26 mouse cellular contexts compared by ENCODE assay signal in genomic region chr12:78232560-78232959, GRCm38 (mm10). TPM values are rescaled to one million over a fixed set of nuclear protein-coding genes. Genes with fewer than 3 reads are reported as not detected.
DNase-seq lines count a peak whose midpoint lies in the region; ATAC-seq and TF ChIP-seq lines count a peak whose summit lies in the region.
"Had no signal": no experiment of that assay in that cellular context is flagged by ENCODE, and none has a peak within 500 bp of the region (broad histone marks: within the 10 kb centered on the region; RNA-seq: fewer than 3 reads in every experiment).

No protein-coding gene starts in this region.

- in situ Hi-C loops in CH12.LX (cut with MboI; ENCODE audit: low pct_ligation_motif_present, low pct_unique_long_range_greater_than_20kb, low sequenced_read_pairs): no loop called here

- TF ChIP-seq RAD21 in CH12.LX (IDR thresholded peaks at IDR 0.05; ENCODE audit: low read depth, low read length) (no peak), MEL (IDR thresholded peaks at IDR 0.05; ENCODE audit: low read depth, low read length) (no peak)

- ATAC-seq in cerebellum, adult (ENCODE audit: insufficient number of reproducible peaks, low FRiP score, low TSS enrichment): no peak
- ATAC-seq: activated CD4-positive, CD25-positive, alpha-beta regulatory T cell, adult 4 months; CD4-positive, CD25-positive, alpha-beta regulatory T cell, adult 4 months; Patski had no signal

- H3K27ac ChIP-seq in CH12.LX (ENCODE audit: insufficient read depth, low read depth) (no peak overlapping the region), MEL (ENCODE audit: control insufficient read depth, low read depth, low read length) (no peak overlapping the region)

- H3K36me3 ChIP-seq in CH12.LX (replicated peaks in 1 of 2; ENCODE audit: control insufficient read depth in 1 of 2, insufficient read depth in 1 of 2, low read length in 1 of 2) (no peaks in the 10 kb centered on the region), MEL (ENCODE audit: control insufficient read depth in 1 of 2, insufficient read depth in 2 of 2, low read length in 2 of 2) (peaks cover 2 to 15% of the 10 kb centered on the region in 2 experiments; a peak in 3 of 4 replicates)

- no peak for TF ChIP-seq EP300 in CH12.LX (IDR thresholded peaks at IDR 0.05; ENCODE audit: low read length)
- TF ChIP-seq EP300 in MEL (IDR thresholded peaks at IDR 0.05; ENCODE audit: low read depth in 1 of 2, low read length in 2 of 2): no peak

- no peak for TF ChIP-seq POLR2A in CH12.LX (IDR thresholded peaks at IDR 0.05; ENCODE audit: low read depth, low read length)
- no peak for TF ChIP-seq POLR2A in MEL (IDR thresholded peaks at IDR 0.05; ENCODE audit: control insufficient read depth in 1 of 2, insufficient read depth in 1 of 2, low read depth in 1 of 2, low read length in 2 of 2, poor library complexity in 1 of 2)

- H3K79me2 ChIP-seq in CH12.LX (replicated peaks; ENCODE audit: control insufficient read depth, extremely low read depth, insufficient read depth, poor library complexity, severe bottlenecking): peaks cover 23% of the 10 kb centered on the region
- H3K79me2 ChIP-seq in MEL (ENCODE audit: control insufficient read depth, insufficient read depth, low read length, poor library complexity): peaks cover 30% of the 10 kb centered on the region

- no peak for DNase-seq in CH12.LX (ENCODE audit: extremely low read depth)
- no peak for DNase-seq in MEL (ENCODE audit: low read depth, low spot score)
- DNase-seq in right cerebral cortex, postnatal 4 days: no peak
- DNase-seq: adrenal gland, adult 2 months; adrenal gland, adult 8-10 months; adrenal gland, postnatal 10 days; adrenal gland, postnatal 14 days; adrenal gland, postnatal 25 days; adrenal gland, postnatal 36 days; B cell, adult 2 months; cerebellum, adult 11 months; cerebellum, adult 11-12 months; cerebellum, adult 18-20 months; cerebellum, adult 2 months; cerebellum, adult 8-10 months; cerebellum, adult 9-10 months had no signal

- H3K27me3 ChIP-seq in CH12.LX (replicated peaks) (no peaks in the 10 kb centered on the region), MEL (ENCODE audit: control insufficient read depth in 1 of 2, insufficient read depth in 2 of 2, low read length in 2 of 2) (no peaks in the 10 kb centered on the region)
- H3K27me3 ChIP-seq: Patski had no signal

- dilution Hi-C loops in CH12.LX (cut with MboI; ENCODE audit: extremely low pct_ligation_motif_present, extremely low pct_unique_long_range_greater_than_20kb, low sequenced_read_pairs): no loop called here

- no peak overlapping the region for H3K4me2 ChIP-seq in CH12.LX (ENCODE audit: insufficient read depth, low read depth, poor library complexity, severe bottlenecking)

- H3K9ac ChIP-seq in CH12.LX (ENCODE audit: insufficient read depth, low read depth) (no peak overlapping the region), MEL (ENCODE audit: control insufficient read depth, low read depth, low read length, poor library complexity, severe bottlenecking) (no peak overlapping the region)

- H3K9me3 ChIP-seq in CH12.LX (replicated peaks; ENCODE audit: low read length) (no peaks in the 10 kb centered on the region), MEL (replicated peaks; ENCODE audit: insufficient read depth, low read length) (no peaks in the 10 kb centered on the region)
- H3K9me3 ChIP-seq: G1E had no signal

- H3K4me1 ChIP-seq in CH12.LX (ENCODE audit: control insufficient read depth in 1 of 2, insufficient read depth in 2 of 2) (peaks cover 0 to 8% of the 10 kb centered on the region in 2 experiments; a peak in 1 of 4 replicates), MEL (ENCODE audit: control insufficient read depth in 1 of 2, insufficient read depth in 2 of 2, low read length in 2 of 2) (peaks cover 11 to 14% of the 10 kb centered on the region in 2 experiments)

- H3K4me3 ChIP-seq in CH12.LX (replicated peaks in 1 of 3; ENCODE audit: low read depth in 2 of 3, low read length in 2 of 3, poor library complexity in 1 of 3) (no peak overlapping the region), MEL (ENCODE audit: control insufficient read depth in 1 of 2, insufficient read depth in 1 of 2, low read depth in 2 of 2, low read length in 2 of 2) (no peak overlapping the region)

- no peak for TF ChIP-seq CTCF in CH12.LX (conservative IDR thresholded peaks at IDR 0.05 in 1 of 2, IDR thresholded peaks at IDR 0.05 in 1 of 2; ENCODE audit: low read depth in 2 of 2, low read length in 2 of 2)
- no peak for TF ChIP-seq CTCF in MEL (IDR thresholded peaks at IDR 0.05 in 2 of 3, conservative IDR thresholded peaks at IDR 0.05 in 1 of 3; ENCODE audit: control insufficient read depth in 1 of 3, insufficient read depth in 1 of 3, low read depth in 2 of 3, low read length in 3 of 3, poor library complexity in 1 of 3, severe bottlenecking in 1 of 3)

TF ChIP-seq in CH12.LX, 34 proteins besides CTCF, POLR2A, EP300 and RAD21:
- TF ChIP-seq MEF2A (IDR thresholded peaks at IDR 0.05; ENCODE audit: borderline replicate concordance, low read depth, low read length) (no peak), MAZ (IDR thresholded peaks at IDR 0.05; ENCODE audit: low read depth, low read length) (no peak), TBP (conservative IDR thresholded peaks at IDR 0.05; ENCODE audit: low read depth, low read length) (no peak), PAX5 (IDR thresholded peaks at IDR 0.05; ENCODE audit: low read length) (no peak), IRF4 (IDR thresholded peaks at IDR 0.05; ENCODE audit: low read depth, low read length) (no peak), CHD1 (IDR thresholded peaks at IDR 0.05; ENCODE audit: low read depth, low read length) (no peak), ZNF384 (IDR thresholded peaks at IDR 0.05; ENCODE audit: low read depth, low read length) (peak; percentile 71)

TF ChIP-seq in MEL, 35 proteins besides CTCF, POLR2A, EP300 and RAD21:
- no peak for TF ChIP-seq NELFE (IDR thresholded peaks at IDR 0.05; ENCODE audit: low read depth, low read length)
- no peak for TF ChIP-seq POLR2AphosphoS5 (IDR thresholded peaks at IDR 0.05; ENCODE audit: borderline replicate concordance, low read depth, low read length)
- TF ChIP-seq BHLHE40 (IDR thresholded peaks at IDR 0.05; ENCODE audit: borderline replicate concordance, low read depth, low read length): no peak
- TF ChIP-seq MEF2A (IDR thresholded peaks at IDR 0.05; ENCODE audit: extremely low read depth, insufficient replicate concordance, low read depth, low read length, poor library complexity, severe bottlenecking): no peak
- TF ChIP-seq ZNF384 (IDR thresholded peaks at IDR 0.05; ENCODE audit: low read depth, low read length): peak; percentile 74
- TF ChIP-seq KAT2A (conservative IDR thresholded peaks at IDR 0.05; ENCODE audit: low read depth, low read length): no peak
TF ChIP-seq in MEL: peak in this region for 1.

RNA-seq across cellular contexts. Expression of gene Gphn, which starts 6.4 kb away (rescaled TPM):
- 18.5 and 22.4 TPM in 2 replicates for total RNA-seq in CH12.LX (2012; rRNA removed)
- total RNA-seq in CH12.LX (2014; rRNA removed): 16.8 and 18.2 TPM in 2 replicates
- 13.9 and 16.3 TPM in 2 replicates for polyA plus RNA-seq in CH12.LX (2012; ENCODE audit: insufficient read length, low read depth)
- total RNA-seq in MEL (2012; rRNA removed): 23.1 and 26.4 TPM in 2 replicates
- 10 to 100 TPM in 1 of 2 experiments, not detected in 1; 30.5 TPM for polyA plus RNA-seq in MEL (2012; ENCODE audit: insufficient read depth in 1 of 2, insufficient read length in 2 of 2, low read depth in 1 of 2, low replicate concordance in 2 of 2, missing spikeins in 1 of 2)

RNA-seq across cellular contexts. Expression of gene Gm6657, which starts 38.5 kb away (rescaled TPM):
- total RNA-seq in CH12.LX (2012; rRNA removed) (not detected in 2 replicates), CH12.LX (2014; rRNA removed) (not detected in 2 replicates), MEL (2012; rRNA removed) (not detected in 2 replicates)
- polyA plus RNA-seq in CH12.LX (2012; ENCODE audit: insufficient read length, low read depth) (not detected in 2 replicates), MEL (2012; ENCODE audit: insufficient read depth in 1 of 2, insufficient read length in 2 of 2, low read depth in 1 of 2, low replicate concordance in 2 of 2, missing spikeins in 1 of 2) (not detected)
- total RNA-seq: adrenal gland, adult 18-20 months; adrenal gland, adult 2 months; adrenal gland, adult 8-10 months; adrenal gland, postnatal 10 days; adrenal gland, postnatal 14 days; adrenal gland, postnatal 25 days; adrenal gland, postnatal 36 days; adrenal gland, postnatal 4 days; ES-E14; G1E had no signal
- polyA plus RNA-seq: activated CD4-positive, CD25-positive, alpha-beta regulatory T cell, adult 4 months; adrenal gland, adult 2 months; brain, embryonic 14.5 days; C2C12; CD4-positive, CD25-positive, alpha-beta regulatory T cell, adult 4 months; cerebellum, adult 2 months; G1E; Patski had no signal

Comparison
In these comparisons a context has a peak if more than half of its experiments do, and no peak if none do; other contexts are left out.
1. Of the 35 proteins assayed by ChIP-seq in both MEL and CH12.LX: peak only in MEL: none; only in CH12.LX: none; in both: ZNF384; in neither: 34.